Mouse (Mus musculus) ovary, postnatal 14 days (tissue): ENCODE measurements around the gene Cnot6l.

Source experiments
- DNase-seq: peaks from one replicate; pipeline ENCODE4 v3.0.0; 2022; ENCODE audit warnings: low spot score

Cnot6l gene

GRCm38 (mm10) chr5:96164021-96164411, at the start of gene Cnot6l:
TSS of gene Cnot6l (minus strand) at chr5:96164171.
- DNase-seq, result no peak

GRCm38 (mm10) chr5:96209916-96210583, 46.1 kb upstream of the Cnot6l start:
- DNase-seq, result peak; percentile 92

- peak; percentile 5 for DNase-seq
Observed at GRCm38 (mm10) chr5:96209459-96209858, 45.5 kb upstream of the Cnot6l start, which contains the start of gene Mrpl1. TSS of gene Mrpl1 (plus strand) at chr5:96209493.

- DNase-seq, result no peak
Observed at GRCm38 (mm10) chr5:96208543-96208942, 44.6 kb upstream of the Cnot6l start.

- DNase-seq, result no peak
Observed at GRCm38 (mm10) chr5:96207531-96207930, 43.6 kb upstream of the Cnot6l start.

GRCm38 (mm10) chr5:96206897-96207296, 42.9 kb upstream of the Cnot6l start:
- DNase-seq, result peak; percentile 65

- DNase-seq, result no peak
Observed at GRCm38 (mm10) chr5:96201462-96202154, 37.6 kb upstream of the Cnot6l start.

GRCm38 (mm10) chr5:96200269-96200668, 36.3 kb upstream of the Cnot6l start:
- no peak for DNase-seq

- DNase-seq, result no peak
Observed at GRCm38 (mm10) chr5:96198271-96198670, 34.3 kb upstream of the Cnot6l start.

GRCm38 (mm10) chr5:96196547-96197052, 32.6 kb upstream of the Cnot6l start:
- DNase-seq, result no peak

GRCm38 (mm10) chr5:96191251-96191650, 27.3 kb upstream of the Cnot6l start:
- DNase-seq, result no peak

- DNase-seq, result no peak
Observed at GRCm38 (mm10) chr5:96189761-96190160, 25.8 kb upstream of the Cnot6l start.

- no peak for DNase-seq
Observed at GRCm38 (mm10) chr5:96183987-96184386, 20.0 kb upstream of the Cnot6l start.

GRCm38 (mm10) chr5:96183211-96183610, 19.2 kb upstream of the Cnot6l start:
- DNase-seq, result no peak

- no peak for DNase-seq
Observed at GRCm38 (mm10) chr5:96176879-96177358, 12.9 kb upstream of the Cnot6l start.

GRCm38 (mm10) chr5:96176121-96176520, 12.2 kb upstream of the Cnot6l start:
- DNase-seq, result no peak

- no peak for DNase-seq
Observed at GRCm38 (mm10) chr5:96171765-96172164, 7.8 kb upstream of the Cnot6l start.

GRCm38 (mm10) chr5:96170443-96170842, 6.5 kb upstream of the Cnot6l start:
- DNase-seq, result no peak

GRCm38 (mm10) chr5:96166761-96167160, 2.8 kb upstream of the Cnot6l start:
- no peak for DNase-seq

- DNase-seq, result no peak
Observed at GRCm38 (mm10) chr5:96163396-96164020, 463 bp downstream of the Cnot6l start.

- peak; percentile 66 for DNase-seq
Observed at GRCm38 (mm10) chr5:96162399-96163331, 1.3 kb downstream of the Cnot6l start.
